Mouse (Mus musculus): ENCODE measurements around the gene Sdf2. TPM values are rescaled to one million over a fixed set of nuclear protein-coding genes. Genes with fewer than 3 reads are reported as not detected.

Gene Sdf2
- polyA plus RNA-seq (2012; rRNA removed): 126 and 141 TPM in 2 replicates

DNA sequence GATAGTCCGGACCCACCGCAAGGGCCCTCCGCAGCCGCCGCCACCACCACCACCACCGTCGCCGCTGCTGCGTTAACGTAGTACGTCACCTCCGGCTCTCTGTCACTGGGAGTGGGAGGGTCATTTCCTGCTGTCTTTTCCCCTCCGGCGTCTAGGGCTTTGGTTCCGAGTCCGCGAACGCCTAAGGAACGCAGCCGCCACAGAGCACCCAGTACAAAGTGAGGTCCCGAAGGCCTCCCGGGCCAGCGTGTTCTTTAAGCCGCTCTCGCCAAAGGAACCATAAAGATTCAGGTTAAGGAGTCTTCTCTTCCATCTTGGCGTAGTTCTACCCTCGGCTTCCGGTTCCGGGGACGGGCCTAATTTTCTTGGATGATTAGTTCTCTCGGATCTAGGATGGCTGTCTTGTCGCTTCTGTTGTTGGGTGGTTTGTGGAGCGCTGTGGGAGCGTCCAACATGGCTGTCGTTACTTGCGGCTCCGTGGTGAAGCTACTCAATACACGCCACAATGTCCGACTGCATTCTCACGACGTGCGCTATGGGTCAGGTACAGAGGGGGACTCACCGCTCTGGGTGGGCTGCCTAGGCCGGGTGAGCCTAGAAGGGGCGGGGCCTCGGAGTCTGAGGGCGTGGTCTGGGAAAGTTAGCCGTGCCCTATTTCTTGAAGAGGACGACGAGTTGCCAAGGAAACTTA, at the start of gene Sdf2, which contains the start of gene Supt6:
Gene Sdf2, plus strand, starts transcription at position 120 of the 691 bp plus-strand sequence.
Gene Supt6, minus strand, starts transcription at position 361 of the 691 bp plus-strand sequence.

DNA sequence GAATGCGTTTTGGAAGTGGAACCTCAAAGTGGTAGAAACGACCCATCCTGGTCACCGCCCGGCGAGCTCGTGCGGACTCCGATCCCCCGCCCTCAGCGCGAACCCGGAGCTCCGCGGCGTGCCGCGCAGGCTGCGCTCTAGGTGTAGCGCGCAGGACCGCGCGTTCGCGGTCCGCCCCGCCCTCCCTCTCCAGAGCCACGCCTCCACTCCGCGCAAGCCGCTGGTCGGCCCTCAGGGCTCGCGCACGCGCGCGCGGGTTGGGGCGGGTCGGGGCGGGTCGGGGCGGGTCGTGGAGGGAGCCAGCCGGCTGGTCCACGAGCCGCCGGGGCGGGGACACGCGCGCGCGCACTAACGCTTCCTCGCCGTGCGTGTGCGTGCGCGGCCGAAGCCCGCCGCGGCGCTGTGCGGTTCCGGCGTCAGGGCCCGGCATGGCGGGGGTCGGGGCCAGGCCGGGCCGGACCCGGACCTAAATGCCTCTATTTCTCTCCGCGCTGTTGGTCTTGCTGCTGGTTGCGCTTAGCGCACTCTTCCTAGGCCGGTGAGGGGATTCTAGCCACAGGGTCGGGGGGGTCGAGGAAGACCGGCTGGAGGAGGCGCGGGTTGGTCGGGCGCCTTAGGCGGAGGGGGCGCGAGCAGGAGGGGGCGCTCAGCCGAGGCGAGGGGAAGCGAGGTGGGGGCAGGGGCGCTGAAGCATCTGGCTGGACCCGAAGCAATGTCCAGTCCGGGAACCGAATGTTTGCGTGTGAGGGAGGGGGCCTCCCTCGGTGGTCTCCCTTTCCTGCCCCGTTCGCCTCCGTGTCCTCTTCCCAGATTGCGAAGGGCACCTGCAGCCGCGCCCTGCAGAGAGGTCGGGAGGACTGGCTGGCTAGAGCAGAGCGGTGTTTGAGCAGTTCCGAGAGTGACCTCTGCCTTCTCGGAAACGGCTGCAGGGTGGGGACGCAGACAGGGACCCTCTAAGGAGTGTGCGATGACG, 16.1 kb downstream of the Sdf2 start, which contains the start of gene 2610507B11Rik:
Gene 2610507B11Rik, plus strand, starts transcription at position 373 of the 973 bp plus-strand sequence.

DNA sequence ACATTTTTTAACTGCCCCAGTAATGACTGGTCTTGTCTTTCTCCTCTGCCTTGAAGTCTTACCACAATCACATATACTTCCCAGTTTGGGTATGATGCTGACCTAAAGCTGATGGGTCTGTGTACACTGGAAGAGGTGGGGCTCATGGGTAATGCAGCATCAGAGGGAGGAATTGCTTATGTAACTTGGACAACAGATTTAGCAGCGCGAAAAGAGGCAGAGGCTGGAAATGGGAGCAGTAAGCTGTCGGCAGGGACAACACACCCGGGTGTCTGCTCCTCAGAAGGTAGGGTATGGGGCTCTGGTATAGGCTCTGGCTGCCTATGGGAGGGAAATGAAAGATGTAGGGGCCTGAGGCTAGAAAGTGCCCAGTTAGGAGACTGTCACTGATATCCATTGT, 45.1 kb downstream of the Sdf2 start, which contains the start of gene BC030499:
Gene BC030499, plus strand, starts transcription at position 188 of the 400 bp plus-strand sequence.

DNA sequence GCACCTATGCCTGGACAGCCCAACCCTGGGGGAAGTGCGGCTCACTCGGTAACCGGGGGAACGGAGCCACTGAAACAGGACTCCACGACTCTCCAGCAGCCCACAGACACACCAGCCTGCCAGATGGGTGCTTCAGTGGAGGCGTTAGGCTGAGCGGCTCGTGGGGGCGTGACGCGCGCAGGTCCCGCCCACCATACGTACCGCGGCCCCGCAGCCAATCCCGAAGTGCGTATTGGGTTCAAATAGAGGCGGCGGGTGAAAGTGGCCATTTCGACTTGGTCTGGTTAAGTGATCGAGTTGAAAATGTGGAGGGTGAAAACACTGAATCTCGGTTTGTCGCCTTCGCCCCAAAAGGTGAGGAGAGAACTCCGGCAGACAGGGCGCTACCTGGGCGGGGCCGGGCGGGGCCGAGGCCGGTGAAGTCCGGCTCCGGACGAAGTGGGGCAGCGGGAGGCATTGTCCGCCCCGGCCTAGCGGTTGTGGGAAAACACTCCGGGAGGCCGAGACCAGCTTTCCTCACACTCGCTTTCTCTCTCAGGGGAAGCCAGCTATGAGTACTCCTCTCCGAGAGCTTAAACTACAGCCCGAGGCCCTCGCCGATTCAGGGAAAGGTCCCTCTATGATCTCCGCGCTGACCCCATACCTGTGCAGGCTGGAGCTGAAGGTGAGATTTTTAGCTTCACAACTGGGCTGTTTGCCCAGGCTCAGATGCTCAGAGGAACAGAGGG, 56.0 kb downstream of the Sdf2 start, which contains the start of gene Spag5:
Gene Spag5, plus strand, starts transcription at position 173 of the 728 bp plus-strand sequence.

Other genes with a start within 250 kb of the Sdf2 start
- 33.6 and 35.9 TPM in 2 replicates for gene Dhrs13, start 213.5 kb upstream of the Sdf2 start, polyA plus RNA-seq (2012; rRNA removed)
- 123 TPM in 2 replicates for gene Flot2, start 207.8 kb upstream of the Sdf2 start, polyA plus RNA-seq (2012; rRNA removed)
- 29.6 and 30.0 TPM in 2 replicates for gene Eral1, start 165.4 kb upstream of the Sdf2 start, polyA plus RNA-seq (2012; rRNA removed)
- 13.8 and 15.8 TPM in 2 replicates for gene Fam222b, start 151.1 kb upstream of the Sdf2 start, polyA plus RNA-seq (2012; rRNA removed)
- 141 and 143 TPM in 2 replicates for gene Traf4, start 80.2 kb upstream of the Sdf2 start, polyA plus RNA-seq (2012; rRNA removed)
- 9.7 and 10.5 TPM in 2 replicates for gene Nek8, start 69.1 kb upstream of the Sdf2 start, polyA plus RNA-seq (2012; rRNA removed)
- 25.7 and 26.5 TPM in 2 replicates for gene Tlcd1, start 69.0 kb upstream of the Sdf2 start, polyA plus RNA-seq (2012; rRNA removed)
- 2,315 and 2,382 TPM in 2 replicates for gene Rpl23a, start 62.2 kb upstream of the Sdf2 start, polyA plus RNA-seq (2012; rRNA removed)
- 96.9 and 97.7 TPM in 2 replicates for gene Rab34, start 57.3 kb upstream of the Sdf2 start, polyA plus RNA-seq (2012; rRNA removed)
- 1.9 and 2.1 TPM in 2 replicates for gene Proca1, start 52.4 kb upstream of the Sdf2 start, polyA plus RNA-seq (2012; rRNA removed)
- 18.7 and 22.1 TPM in 2 replicates for gene Supt6, start 241 bp downstream of the Sdf2 start, polyA plus RNA-seq (2012; rRNA removed)
- gene 2610507B11Rik, start 16.0 kb downstream of the Sdf2 start, polyA plus RNA-seq (2012; rRNA removed): 57.1 and 65.9 TPM in 2 replicates
- 0.26 and 0.44 TPM in 2 replicates for gene BC030499, start 45.1 kb downstream of the Sdf2 start, polyA plus RNA-seq (2012; rRNA removed)
- gene Spag5, start 55.8 kb downstream of the Sdf2 start, polyA plus RNA-seq (2012; rRNA removed): 12.0 and 13.5 TPM in 2 replicates
- 166 and 179 TPM in 2 replicates for gene Aldoc, start 77.2 kb downstream of the Sdf2 start, polyA plus RNA-seq (2012; rRNA removed)
- 56.9 and 57.1 TPM in 2 replicates for gene Pigs, start 82.7 kb downstream of the Sdf2 start, polyA plus RNA-seq (2012; rRNA removed)
- gene Unc119, start 97.7 kb downstream of the Sdf2 start, polyA plus RNA-seq (2012; rRNA removed): 138 and 147 TPM in 2 replicates
- not detected in 2 replicates for gene Foxn1, start 140.8 kb downstream of the Sdf2 start, polyA plus RNA-seq (2012; rRNA removed)
- not detected in 2 replicates for gene Slc13a2, start 176.5 kb downstream of the Sdf2 start, polyA plus RNA-seq (2012; rRNA removed)
- 11.6 and 12.1 TPM in 2 replicates for gene Slc46a1, start 220.0 kb downstream of the Sdf2 start, polyA plus RNA-seq (2012; rRNA removed)

Data from central nervous system, embryonic 18 days (tissue).